Mouse (Mus musculus): ENCODE measurements around the gene Cldn7. TPM values are rescaled to one million over a fixed set of nuclear protein-coding genes. Genes with fewer than 3 reads are reported as not detected.

Gene Cldn7
- polyA plus RNA-seq, 1 experiment from 2014 or later, result 5.9 TPM

DNA sequence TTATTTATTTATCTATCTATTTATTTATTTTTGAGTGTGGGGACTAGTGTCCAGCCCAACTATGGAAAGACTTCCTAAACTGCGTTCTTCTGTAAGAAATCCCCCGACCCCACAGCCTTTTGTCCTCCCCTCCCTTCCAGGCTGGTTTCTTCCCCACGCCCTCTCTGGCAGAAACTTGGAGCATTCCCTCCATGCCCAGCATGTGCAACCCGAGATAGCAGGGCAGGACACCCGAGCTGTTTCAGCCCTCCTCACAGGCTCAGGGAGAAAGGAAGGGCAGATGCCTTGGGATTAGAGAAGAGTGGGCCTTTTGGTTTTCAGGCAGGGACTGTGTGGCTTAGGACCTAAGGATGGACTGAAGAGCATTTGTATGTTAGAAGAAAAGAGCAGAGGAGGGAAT, 18.3 kb downstream of the Cldn7 start:
- Histone ChIP-seq H3K9ac (ENCODE audit: low read length) (peak overlapping the region; percentile 45; the same call in 1 of the 2 replicates), H3K4me3 (ENCODE audit: low read depth, low read length) (peak overlapping the region; percentile 86; the same call in 1 of the 2 replicates), H3K9me3 (ENCODE audit: control insufficient read depth, low read length) (no peaks in the 10 kb centered on the region), H3K27me3 (ENCODE audit: control insufficient read depth, insufficient read depth, low read length) (no peaks in the 10 kb centered on the region), H3K36me3 (ENCODE audit: control insufficient read depth, insufficient read depth, low read length) (peaks cover 12% of the 10 kb centered on the region), H3K4me2 (ENCODE audit: low read depth) (peak overlapping the region; percentile 84), H3K27ac (ENCODE audit: low read depth, low read length) (no peak overlapping the region), H3K4me1 (ENCODE audit: control insufficient read depth, insufficient read depth, low read length) (peaks cover 8% of the 10 kb centered on the region)
- no peak for DNase-seq (ENCODE audit: low spot score)
- 50% methylated on average over 5 of the region's 5 CpGs for WGBS
- no peak for ATAC-seq (ENCODE audit: insufficient read depth, low FRiP score, low TSS enrichment)

DNA sequence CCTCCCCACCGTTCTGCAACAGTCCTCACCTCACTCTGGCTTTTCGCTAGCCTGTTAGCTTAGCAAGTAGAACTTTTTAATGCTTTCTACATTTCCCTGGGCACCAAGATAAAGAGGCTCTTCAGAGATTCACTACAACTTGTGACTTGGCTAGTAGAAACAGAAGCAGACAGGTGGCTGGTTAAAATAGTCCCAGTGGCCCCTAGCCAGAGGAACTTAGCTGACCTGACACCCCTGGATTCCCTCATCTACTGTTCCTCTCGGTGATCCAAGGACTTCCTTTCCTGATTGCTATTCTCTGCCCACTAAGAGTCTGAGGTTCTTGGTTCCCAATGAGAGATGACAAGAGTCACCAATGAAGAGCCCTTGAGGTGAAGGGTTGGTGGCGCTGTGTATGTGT, 18.8 kb downstream of the Cldn7 start:
- ATAC-seq (ENCODE audit: insufficient read depth, low FRiP score, low TSS enrichment), result no peak
- no peak for DNase-seq (ENCODE audit: low spot score)
- H3K4me1 ChIP-seq (ENCODE audit: control insufficient read depth, insufficient read depth, low read length), result peaks cover 8% of the 10 kb centered on the region
- no peak overlapping the region for H3K4me2 ChIP-seq (ENCODE audit: low read depth)
- WGBS, result 91% methylated on average over 4 of the region's 4 CpGs
- H3K36me3 ChIP-seq (ENCODE audit: control insufficient read depth, insufficient read depth, low read length), result peaks cover 12% of the 10 kb centered on the region
- no peak overlapping the region for H3K9ac ChIP-seq (ENCODE audit: low read length)
- no peak overlapping the region for H3K4me3 ChIP-seq (ENCODE audit: low read depth, low read length)
- H3K27me3 ChIP-seq (ENCODE audit: control insufficient read depth, insufficient read depth, low read length), result no peaks in the 10 kb centered on the region
- H3K27ac ChIP-seq (ENCODE audit: low read depth, low read length), result no peak overlapping the region
- no peaks in the 10 kb centered on the region for H3K9me3 ChIP-seq (ENCODE audit: control insufficient read depth, low read length)

DNA sequence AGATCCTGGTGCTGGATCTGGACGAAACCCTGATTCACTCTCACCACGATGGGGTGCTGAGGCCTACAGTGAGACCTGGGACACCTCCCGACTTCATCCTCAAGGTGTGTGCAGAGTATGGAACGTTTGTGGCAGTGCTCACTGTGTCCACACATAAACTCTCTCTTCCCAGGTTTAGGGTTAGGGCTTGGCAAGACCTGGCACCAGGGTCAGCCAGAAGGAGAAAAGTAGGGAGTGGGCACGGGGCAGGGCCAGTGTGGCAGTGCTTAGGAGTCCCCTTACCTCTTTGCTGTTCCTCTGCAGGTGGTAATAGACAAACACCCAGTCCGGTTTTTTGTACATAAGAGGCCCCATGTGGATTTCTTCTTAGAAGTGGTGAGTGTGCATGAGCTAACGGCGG, 19.9 kb downstream of the Cldn7 start:
- Histone ChIP-seq H3K4me3 (ENCODE audit: low read depth, low read length) (no peak overlapping the region), H3K9ac (ENCODE audit: low read length) (no peak overlapping the region), H3K27ac (ENCODE audit: low read depth, low read length) (no peak overlapping the region), H3K4me2 (ENCODE audit: low read depth) (no peak overlapping the region), H3K27me3 (ENCODE audit: control insufficient read depth, insufficient read depth, low read length) (no peaks in the 10 kb centered on the region), H3K36me3 (ENCODE audit: control insufficient read depth, insufficient read depth, low read length) (peaks cover 17% of the 10 kb centered on the region), H3K9me3 (ENCODE audit: control insufficient read depth, low read length) (no peaks in the 10 kb centered on the region), H3K4me1 (ENCODE audit: control insufficient read depth, insufficient read depth, low read length) (peaks cover 8% of the 10 kb centered on the region)
- WGBS, result 91% methylated on average over 8 of the region's 8 CpGs
- ATAC-seq (ENCODE audit: insufficient read depth, low FRiP score, low TSS enrichment) (no peak), DNase-seq (ENCODE audit: low spot score) (no peak)

DNA sequence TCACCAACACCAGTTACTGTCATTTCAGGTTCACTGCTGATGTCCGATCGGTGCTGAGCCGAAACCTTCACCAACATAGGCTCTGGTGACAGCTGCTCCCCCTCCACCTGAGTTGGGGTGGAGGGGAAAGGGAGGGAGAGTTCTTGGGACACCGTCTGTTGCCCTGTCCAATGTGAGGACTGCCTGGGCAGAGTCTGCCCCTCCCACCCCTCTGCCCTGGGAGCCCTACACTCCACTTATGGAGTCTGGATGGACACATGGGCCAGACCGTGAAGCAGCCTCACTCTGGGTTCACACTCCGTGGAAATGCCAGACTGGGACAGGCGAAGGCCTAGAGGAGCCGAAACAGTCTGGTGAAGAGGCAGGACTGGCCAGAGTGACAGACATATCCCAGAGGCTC, 25.4 kb downstream of the Cldn7 start:
- 93% methylated on average over 8 of the region's 8 CpGs for whole genome bisulfite sequencing
- no peak; the same call in 1 of the 2 replicates for ATAC-seq (ENCODE audit: insufficient read depth, low FRiP score, low TSS enrichment)
- peaks cover 7% of the 10 kb centered on the region for H3K4me1 ChIP-seq (ENCODE audit: control insufficient read depth, insufficient read depth, low read length)
- no peak overlapping the region for H3K9ac ChIP-seq (ENCODE audit: low read length)
- no peak overlapping the region for H3K4me3 ChIP-seq (ENCODE audit: low read depth, low read length)
- peaks cover 14% of the 10 kb centered on the region for H3K36me3 ChIP-seq (ENCODE audit: control insufficient read depth, insufficient read depth, low read length)
- H3K4me2 ChIP-seq (ENCODE audit: low read depth), result no peak overlapping the region
- H3K27ac ChIP-seq (ENCODE audit: low read depth, low read length), result no peak overlapping the region
- no peaks in the 10 kb centered on the region for H3K9me3 ChIP-seq (ENCODE audit: control insufficient read depth, low read length)
- no peak for DNase-seq (ENCODE audit: low spot score)
- no peaks in the 10 kb centered on the region for H3K27me3 ChIP-seq (ENCODE audit: control insufficient read depth, insufficient read depth, low read length)

DNA sequence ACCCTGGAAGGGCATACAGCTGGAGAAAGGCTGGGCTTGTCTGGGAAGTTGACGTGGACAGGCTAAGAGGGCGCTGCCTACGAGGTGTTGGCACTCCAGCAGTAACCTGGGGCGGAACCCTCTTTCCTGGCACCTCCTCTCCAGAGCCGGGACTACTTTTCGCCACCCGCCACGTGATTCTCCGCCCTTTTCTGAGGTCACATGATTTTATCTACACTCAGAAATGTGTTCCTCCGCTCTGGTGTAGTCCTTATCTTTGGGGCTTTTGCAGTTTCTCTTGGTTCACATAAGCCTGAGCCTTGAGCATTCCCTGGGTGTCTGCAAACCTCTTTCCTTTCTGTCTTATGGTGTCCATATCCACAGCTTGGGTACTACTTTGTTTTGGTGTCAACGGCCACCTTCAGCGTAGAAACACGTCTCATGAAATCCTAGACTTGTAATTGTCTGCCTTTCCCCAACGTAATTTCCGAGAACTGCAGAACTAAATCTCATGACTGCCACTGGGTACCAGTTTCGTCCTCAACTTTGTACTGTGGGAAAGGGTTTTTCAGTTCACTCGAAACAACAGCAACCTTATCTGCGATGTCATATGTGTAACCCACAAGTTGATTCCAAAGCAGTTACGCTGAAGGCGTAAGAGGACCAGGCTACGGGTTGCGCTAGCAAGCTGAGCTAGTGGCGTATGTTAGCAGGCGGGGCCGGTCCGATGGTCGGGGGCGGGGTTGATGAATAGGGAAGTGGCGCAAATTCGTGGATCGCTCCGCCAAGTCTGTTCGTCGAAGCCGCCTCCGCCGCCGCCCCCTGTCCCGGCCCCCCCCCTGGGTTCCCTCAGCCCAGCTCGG, 26.5 kb downstream of the Cldn7 start, which contains the start of gene Gabarap:
TSS of gene Gabarap (plus strand) at position 294 of the 842 bp plus-strand sequence.
- peak; percentile 55; the same call in 1 of the 2 replicates for ATAC-seq (ENCODE audit: insufficient read depth, low FRiP score, low TSS enrichment)
- peaks cover 10% of the 10 kb centered on the region for H3K36me3 ChIP-seq (ENCODE audit: control insufficient read depth, insufficient read depth, low read length)
- peak within 1 kb of the TSS; percentile 75 for H3K9ac ChIP-seq (ENCODE audit: low read length)
- peak within 1 kb of the TSS; percentile 66 for H3K27ac ChIP-seq (ENCODE audit: low read depth, low read length)
- H3K4me1 ChIP-seq (ENCODE audit: control insufficient read depth, insufficient read depth, low read length), result peaks cover 7% of the 10 kb centered on the region
- WGBS, result under 1% methylated on average over 40 of the region's 40 CpGs
- H3K4me3 ChIP-seq (ENCODE audit: low read depth, low read length), result peak within 1 kb of the TSS; percentile 61
- peak; percentile 94 for DNase-seq (ENCODE audit: low spot score)
- no peaks in the 10 kb centered on the region for H3K9me3 ChIP-seq (ENCODE audit: control insufficient read depth, low read length)
- H3K4me2 ChIP-seq (ENCODE audit: low read depth), result peak within 1 kb of the TSS; percentile 59
- H3K27me3 ChIP-seq (ENCODE audit: control insufficient read depth, insufficient read depth, low read length), result no peaks in the 10 kb centered on the region

DNA sequence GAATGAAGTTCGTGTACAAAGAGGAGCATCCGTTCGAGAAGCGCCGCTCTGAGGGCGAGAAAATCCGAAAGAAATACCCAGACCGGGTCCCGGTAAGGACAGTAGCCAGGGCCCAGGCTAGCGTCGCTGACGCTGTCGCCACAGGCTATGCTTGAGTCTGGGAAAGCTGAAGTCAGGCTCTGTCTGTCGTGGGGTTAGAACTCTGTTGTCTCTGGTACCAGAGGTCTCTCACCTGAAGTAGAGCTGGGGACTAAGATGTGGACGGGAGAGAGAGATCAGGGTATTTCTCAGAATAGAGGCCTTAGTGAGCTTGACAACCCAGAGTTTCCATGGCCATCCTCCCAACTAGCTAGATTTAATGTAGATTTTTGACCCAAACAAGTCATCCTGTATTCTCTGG, 27.1 kb downstream of the Cldn7 start:
- H3K9me3 ChIP-seq (ENCODE audit: control insufficient read depth, low read length), result no peaks in the 10 kb centered on the region
- no peaks in the 10 kb centered on the region for H3K27me3 ChIP-seq (ENCODE audit: control insufficient read depth, insufficient read depth, low read length)
- H3K4me1 ChIP-seq (ENCODE audit: control insufficient read depth, insufficient read depth, low read length), result peaks cover 7% of the 10 kb centered on the region
- peak overlapping the region; percentile 61 for H3K4me3 ChIP-seq (ENCODE audit: low read depth, low read length)
- H3K36me3 ChIP-seq (ENCODE audit: control insufficient read depth, insufficient read depth, low read length), result peaks cover 10% of the 10 kb centered on the region
- DNase-seq (ENCODE audit: low spot score) (no peak), ATAC-seq (ENCODE audit: insufficient read depth, low FRiP score, low TSS enrichment) (no peak)
- peak overlapping the region; percentile 59 for H3K4me2 ChIP-seq (ENCODE audit: low read depth)
- WGBS, result 0% methylated on average over 15 of the region's 15 CpGs
- H3K9ac ChIP-seq (ENCODE audit: low read length), result peak overlapping the region; percentile 75
- peak overlapping the region; percentile 66; the same call in 1 of the 2 replicates for H3K27ac ChIP-seq (ENCODE audit: low read depth, low read length)

DNA sequence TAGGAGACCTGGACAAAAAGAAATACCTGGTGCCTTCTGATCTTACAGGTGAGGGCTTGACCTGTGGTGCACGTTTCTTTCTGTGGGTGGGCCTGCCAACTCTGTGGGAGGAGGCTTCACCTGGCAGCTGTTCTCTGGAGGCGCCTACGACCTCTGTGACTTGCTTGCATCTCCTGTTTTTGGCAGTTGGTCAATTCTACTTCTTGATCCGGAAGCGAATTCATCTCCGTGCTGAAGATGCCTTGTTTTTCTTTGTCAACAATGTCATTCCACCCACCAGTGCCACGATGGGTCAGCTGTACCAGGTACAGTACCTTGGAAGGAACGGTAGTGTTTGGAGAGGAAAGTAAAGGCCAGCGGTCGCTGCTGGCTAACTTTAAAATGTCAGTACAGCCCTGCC, 27.8 kb downstream of the Cldn7 start:
- no peak overlapping the region for H3K27ac ChIP-seq (ENCODE audit: low read depth, low read length)
- no peaks in the 10 kb centered on the region for H3K9me3 ChIP-seq (ENCODE audit: control insufficient read depth, low read length)
- H3K4me3 ChIP-seq (ENCODE audit: low read depth, low read length), result peak overlapping the region; percentile 61
- H3K4me1 ChIP-seq (ENCODE audit: control insufficient read depth, insufficient read depth, low read length), result peaks cover 7% of the 10 kb centered on the region
- H3K4me2 ChIP-seq (ENCODE audit: low read depth), result peak overlapping the region; percentile 59
- no peak for DNase-seq (ENCODE audit: low spot score)
- 89% methylated on average over 10 of the region's 10 CpGs for WGBS
- peaks cover 10% of the 10 kb centered on the region for H3K36me3 ChIP-seq (ENCODE audit: control insufficient read depth, insufficient read depth, low read length)
- H3K9ac ChIP-seq (ENCODE audit: low read length), result peak overlapping the region; percentile 8; the same call in 1 of the 2 replicates
- no peak for ATAC-seq (ENCODE audit: insufficient read depth, low FRiP score, low TSS enrichment)
- no peaks in the 10 kb centered on the region for H3K27me3 ChIP-seq (ENCODE audit: control insufficient read depth, insufficient read depth, low read length)

DNA sequence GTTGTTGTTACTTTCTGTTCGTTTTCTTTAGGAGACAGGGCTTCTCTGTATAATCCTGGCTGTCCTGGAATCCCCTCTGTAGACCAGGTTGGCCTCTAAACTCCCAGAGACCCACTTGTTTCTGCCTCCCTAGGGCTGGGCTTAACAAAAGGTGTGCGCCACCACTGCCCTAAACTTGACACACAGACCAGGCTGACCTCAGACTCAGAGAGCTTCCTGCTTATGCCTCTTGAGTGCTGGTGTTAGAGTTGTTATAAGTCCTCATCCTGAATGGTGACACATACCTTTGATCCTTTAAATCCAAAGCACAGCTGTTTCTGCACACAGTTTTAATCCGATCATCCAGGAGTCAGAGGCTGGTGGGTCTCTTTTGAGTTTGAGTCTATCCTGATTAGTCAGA, 28.4 kb downstream of the Cldn7 start:
- peaks cover 10% of the 10 kb centered on the region for H3K36me3 ChIP-seq (ENCODE audit: control insufficient read depth, insufficient read depth, low read length)
- H3K27ac ChIP-seq (ENCODE audit: low read depth, low read length), result no peak overlapping the region
- peaks cover 12% of the 10 kb centered on the region for H3K4me1 ChIP-seq (ENCODE audit: control insufficient read depth, insufficient read depth, low read length)
- H3K4me3 ChIP-seq (ENCODE audit: low read depth, low read length), result 0 out of 2 replicates have a peak overlapping the region, but pooled peaks have one; percentile 61
- no peak for DNase-seq (ENCODE audit: low spot score)
- H3K4me2 ChIP-seq (ENCODE audit: low read depth), result no peak overlapping the region
- no peak overlapping the region for H3K9ac ChIP-seq (ENCODE audit: low read length)
- ATAC-seq (ENCODE audit: insufficient read depth, low FRiP score, low TSS enrichment), result no peak
- no peaks in the 10 kb centered on the region for H3K27me3 ChIP-seq (ENCODE audit: control insufficient read depth, insufficient read depth, low read length)
- WGBS, result 92% methylated on average over 3 of the region's 3 CpGs
- H3K9me3 ChIP-seq (ENCODE audit: control insufficient read depth, low read length), result no peaks in the 10 kb centered on the region
